Mouse (Mus musculus) hindbrain, embryonic 10.5 days (tissue): ENCODE measurements around the gene Pim1. TPM values are rescaled to one million over a fixed set of nuclear protein-coding genes. Genes with fewer than 3 reads are reported as not detected.

Source experiments
- DNase-seq: peaks from one replicate; pipeline ENCODE4 v3.0.0-alpha.2; 2017; ENCODE audit warnings: low spot score
- H3K27ac ChIP-seq: fragments of 300-500 bp; sonication (generic); 2 replicates; pipeline ENCODE4 v1.5.1; 2016; ENCODE audit warnings: mild to moderate bottlenecking, moderate library complexity
- H3K27me3 ChIP-seq: fragments of 300-500 bp; sonication (generic); 2 replicates; pipeline ENCODE4 v1.6.1; 2016; ENCODE audit warnings: mild to moderate bottlenecking; ENCODE audit not compliant: poor library complexity, insufficient read depth, severe bottlenecking
- H3K36me3 ChIP-seq: fragments of 300-500 bp; sonication (generic); 2 replicates; pipeline ENCODE4 v1.6.1; 2016; ENCODE audit warnings: mild to moderate bottlenecking, moderate library complexity
- H3K4me1 ChIP-seq: fragments of 300-500 bp; sonication (generic); replicated peaks from 2 replicates; pipeline ENCODE4 v1.6.1; 2016; ENCODE audit warnings: mild to moderate bottlenecking
- H3K4me3 ChIP-seq: fragments of 300-500 bp; sonication (generic); 2 replicates; pipeline ENCODE4 v1.5.1; 2016; ENCODE audit warnings: mild to moderate bottlenecking, moderate library complexity
- H3K9me3 ChIP-seq: fragments of 300-500 bp; sonication (generic); 2 replicates; pipeline ENCODE4 v1.6.1; 2016; ENCODE audit warnings: mild to moderate bottlenecking, moderate library complexity
- WGBS: fragments of 180-500 bp; shearing (Covaris S2); methylation state at CpG from one replicate; pipeline ENCODE4 v1.1.7; 2016; 5-methylcytosine and 5-hydroxymethylcytosine counted together
- polyA plus RNA-seq: library from polyadenylated mRNA; unstranded; fragments of >200 nt; fragmentation: Nextera tagmentation; extraction: Ambion mirVana; gene quantifications from 2 replicates; pipeline ENCODE4 v1.2.1, GENCODE M21; 2016

The Pim1 gene
- polyA plus RNA-seq, 1 experiment from 2014 or later: 25.0 TPM

- WGBS: 80% methylated on average over 2 of the region's 2 CpGs
- Histone ChIP-seq H3K27ac (no peak overlapping the region), H3K27me3 (no peaks in the 10 kb centered on the region), H3K36me3 (no peaks in the 10 kb centered on the region), H3K9me3 (no peaks in the 10 kb centered on the region; the same call in 1 of the 2 replicates), H3K4me3 (no peak overlapping the region), H3K4me1 (no peaks in the 10 kb centered on the region)
- no peak for DNase-seq
Measured at GRCm38 (mm10) chr17:29525613-29526012, 35.1 kb downstream of the Pim1 start.

- 94% methylated on average over 8 of the region's 8 CpGs for WGBS
- no peaks in the 10 kb centered on the region for H3K27me3 ChIP-seq
- no peak for DNase-seq
- H3K4me3 ChIP-seq: no peak overlapping the region
- H3K4me1 ChIP-seq: 0 out of 2 replicates have a peak, but pooled peaks cover 9% of the 10 kb centered on the region
- no peaks in the 10 kb centered on the region for H3K36me3 ChIP-seq
- no peaks in the 10 kb centered on the region; the same call in 1 of the 2 replicates for H3K9me3 ChIP-seq
- no peak overlapping the region for H3K27ac ChIP-seq
Measured at GRCm38 (mm10) chr17:29528568-29529187, 38.1 kb downstream of the Pim1 start.

GRCm38 (mm10) chr17:29530508-29530907, 40.0 kb downstream of the Pim1 start:
- no peaks in the 10 kb centered on the region; the same call in 1 of the 2 replicates for H3K9me3 ChIP-seq
- no peaks in the 10 kb centered on the region for H3K36me3 ChIP-seq
- 0 out of 2 replicates have a peak, but pooled peaks cover 9% of the 10 kb centered on the region for H3K4me1 ChIP-seq
- WGBS: 74% methylated on average over 6 of the region's 6 CpGs
- no peak overlapping the region for H3K4me3 ChIP-seq
- no peak overlapping the region for H3K27ac ChIP-seq
- no peaks in the 10 kb centered on the region for H3K27me3 ChIP-seq
- DNase-seq: no peak

GRCm38 (mm10) chr17:29531278-29531677, 40.7 kb downstream of the Pim1 start:
- WGBS: 78% methylated on average over 9 of the region's 9 CpGs
- no peaks in the 10 kb centered on the region for H3K36me3 ChIP-seq
- no peaks in the 10 kb centered on the region for H3K27me3 ChIP-seq
- no peaks in the 10 kb centered on the region; the same call in 1 of the 2 replicates for H3K9me3 ChIP-seq
- H3K27ac ChIP-seq: no peak overlapping the region
- 0 out of 2 replicates have a peak, but pooled peaks cover 9% of the 10 kb centered on the region for H3K4me1 ChIP-seq
- H3K4me3 ChIP-seq: no peak overlapping the region
- DNase-seq: no peak

- 82% methylated on average over 10 of the region's 10 CpGs for WGBS
- 0 out of 2 replicates have a peak, but pooled peaks cover 9% of the 10 kb centered on the region for H3K4me1 ChIP-seq
- H3K36me3 ChIP-seq: no peaks in the 10 kb centered on the region
- H3K27me3 ChIP-seq: no peaks in the 10 kb centered on the region
- H3K27ac ChIP-seq: no peak overlapping the region
- no peak for DNase-seq
- H3K9me3 ChIP-seq: no peaks in the 10 kb centered on the region; the same call in 1 of the 2 replicates
- H3K4me3 ChIP-seq: no peak overlapping the region
Measured at GRCm38 (mm10) chr17:29531757-29532384, 41.3 kb downstream of the Pim1 start.

- WGBS: 89% methylated on average over 11 of the region's 11 CpGs
- no peaks in the 10 kb centered on the region for H3K36me3 ChIP-seq
- H3K27ac ChIP-seq: no peak overlapping the region
- H3K4me3 ChIP-seq: no peak overlapping the region
- no peaks in the 10 kb centered on the region for H3K27me3 ChIP-seq
- DNase-seq: no peak
- 0 out of 2 replicates have a peak, but pooled peaks cover 9% of the 10 kb centered on the region for H3K4me1 ChIP-seq
- H3K9me3 ChIP-seq: no peaks in the 10 kb centered on the region
Measured at GRCm38 (mm10) chr17:29533866-29534265, 43.3 kb downstream of the Pim1 start.

GRCm38 (mm10) chr17:29540426-29540825, 49.9 kb downstream of the Pim1 start:
- Histone ChIP-seq H3K27me3 (no peaks in the 10 kb centered on the region), H3K36me3 (no peaks in the 10 kb centered on the region), H3K9me3 (no peaks in the 10 kb centered on the region), H3K4me3 (no peak overlapping the region), H3K4me1 (no peaks in the 10 kb centered on the region), H3K27ac (no peak overlapping the region)
- WGBS: 91% methylated on average over 8 of the region's 8 CpGs
- no peak for DNase-seq

- 81% methylated on average over 14 of the region's 14 CpGs for WGBS
- no peak for DNase-seq
Measured at GRCm38 (mm10) chr17:29541419-29541818, 50.9 kb downstream of the Pim1 start.

GRCm38 (mm10) chr17:29542831-29543690, 52.5 kb downstream of the Pim1 start:
- WGBS: 87% methylated on average over 19 of the region's 19 CpGs
- H3K36me3 ChIP-seq: no peaks in the 10 kb centered on the region
- H3K9me3 ChIP-seq: no peaks in the 10 kb centered on the region
- no peaks in the 10 kb centered on the region for H3K4me1 ChIP-seq
- DNase-seq: no peak
- H3K27me3 ChIP-seq: no peaks in the 10 kb centered on the region
- no peak overlapping the region for H3K27ac ChIP-seq
- H3K4me3 ChIP-seq: no peak overlapping the region

More at GRCm38 (mm10) chr17:29541419-29541818, 50.9 kb downstream of the Pim1 start:
- no peaks in the 10 kb centered on the region for H3K27me3 ChIP-seq
- H3K4me3 ChIP-seq: no peak overlapping the region
- no peaks in the 10 kb centered on the region for H3K4me1 ChIP-seq
- H3K9me3 ChIP-seq: no peaks in the 10 kb centered on the region
- no peak overlapping the region for H3K27ac ChIP-seq
- H3K36me3 ChIP-seq: no peaks in the 10 kb centered on the region

- H3K27ac ChIP-seq: no peak overlapping the region
- peaks cover 1% of the 10 kb centered on the region; the same call in 1 of the 2 replicates for H3K4me1 ChIP-seq
- no peak overlapping the region for H3K4me3 ChIP-seq
- no peaks in the 10 kb centered on the region for H3K36me3 ChIP-seq
- no peaks in the 10 kb centered on the region for H3K27me3 ChIP-seq
- no peaks in the 10 kb centered on the region for H3K9me3 ChIP-seq
- DNase-seq: no peak
- 86% methylated on average over 2 of the region's 2 CpGs for WGBS
Measured at GRCm38 (mm10) chr17:29544064-29544463, 53.5 kb downstream of the Pim1 start.

GRCm38 (mm10) chr17:29545241-29545640, 54.7 kb downstream of the Pim1 start:
- Histone ChIP-seq H3K27me3 (no peaks in the 10 kb centered on the region), H3K9me3 (no peaks in the 10 kb centered on the region), H3K36me3 (no peaks in the 10 kb centered on the region), H3K4me3 (no peak overlapping the region), H3K4me1 (peaks cover 11% of the 10 kb centered on the region), H3K27ac (no peak overlapping the region)
- 87% methylated on average over 5 of the region's 5 CpGs for WGBS
- DNase-seq: no peak
